14 mouse cellular contexts compared by ENCODE assay signal in genomic region chr11:49763555-49763954, GRCm38 (mm10). TPM values are rescaled to one million over a fixed set of nuclear protein-coding genes. Genes with fewer than 3 reads are reported as not detected.
A peak's percentile ranks its signal among the peaks of the same experiment; 100 is the strongest.
DNase-seq lines count a peak whose midpoint lies in the region; ATAC-seq and TF ChIP-seq lines count a peak whose summit lies in the region.
"Had no signal": no experiment of that assay in that cellular context is flagged by ENCODE, and none has a peak within 500 bp of the region (broad histone marks: within the 10 kb centered on the region; RNA-seq: fewer than 3 reads in every experiment).

No protein-coding gene starts in this region.

- no peaks in the 10 kb centered on the region for H3K36me3 ChIP-seq in heart, embryonic 12.5 days
- no peaks in the 10 kb centered on the region for H3K36me3 ChIP-seq in lung, embryonic 16.5 days (ENCODE audit: control insufficient read depth, insufficient read depth, low read length)
- no peaks in the 10 kb centered on the region for H3K36me3 ChIP-seq in lung, postnatal 0 days (ENCODE audit: insufficient read depth, low read length)
- H3K36me3 ChIP-seq: midbrain, embryonic 12.5 days had no signal

- no peak for ATAC-seq in heart, embryonic 12.5 days (ENCODE audit: insufficient number of reproducible peaks, low FRiP score)
- no peak; the same call in 1 of the 2 replicates for ATAC-seq in lung, embryonic 16.5 days (ENCODE audit: low read depth)
- ATAC-seq in lung, postnatal 0 days: no peak
- ATAC-seq: liver, postnatal 0 days had no signal

- TF ChIP-seq EP300 in lung, postnatal 0 days (IDR thresholded peaks at IDR 0.05): no peak

- DNase-seq in heart, adult 11 months: peak; percentile 89
- DNase-seq in lung, postnatal 0 days (ENCODE audit: low spot score): no peak
- DNase-seq in gastrocnemius, postnatal 25 days: peak; percentile 31
- no peak for DNase-seq in cerebellum, adult 9-11 months
- no peak for DNase-seq in kidney, adult 8-10 months
- DNase-seq in spleen, postnatal 14 days (ENCODE audit: low spot score in 2 of 2): no peak
- DNase-seq: adrenal gland, postnatal 14 days; B cell, adult 2 months; heart, postnatal 10 days; liver, postnatal 0 days had no signal

- H3K27me3 ChIP-seq in heart, embryonic 12.5 days (replicated peaks): no peaks in the 10 kb centered on the region
- no peaks in the 10 kb centered on the region for H3K27me3 ChIP-seq in lung, embryonic 16.5 days (ENCODE audit: control insufficient read depth, insufficient read depth, low read depth, low read length)
- no peaks in the 10 kb centered on the region for H3K27me3 ChIP-seq in lung, postnatal 0 days (replicated peaks; ENCODE audit: insufficient read depth, low read length)
- H3K27me3 ChIP-seq: midbrain, embryonic 12.5 days had no signal

- H3K9ac ChIP-seq in heart, embryonic 12.5 days: no peak overlapping the region
- no peak overlapping the region for H3K9ac ChIP-seq in lung, embryonic 16.5 days (ENCODE audit: low read length)
- H3K9ac ChIP-seq in lung, postnatal 0 days (replicated peaks; ENCODE audit: low read depth): no peak overlapping the region
- H3K9ac ChIP-seq: liver, postnatal 0 days; midbrain, embryonic 12.5 days had no signal

- no peak overlapping the region for H3K4me3 ChIP-seq in heart, embryonic 12.5 days
- no peak overlapping the region for H3K4me3 ChIP-seq in lung, embryonic 16.5 days (ENCODE audit: low read length)
- no peak overlapping the region for H3K4me3 ChIP-seq in lung, postnatal 0 days (ENCODE audit: low read depth, low read length)
- H3K4me3 ChIP-seq: left cerebral cortex, adult 2 months; midbrain, embryonic 12.5 days had no signal

- no peak overlapping the region for H3K27ac ChIP-seq in heart, embryonic 12.5 days (ENCODE audit: poor library complexity, severe bottlenecking)
- H3K27ac ChIP-seq in lung, embryonic 16.5 days (ENCODE audit: low read length): peak overlapping the region; percentile 83
- no peak overlapping the region for H3K27ac ChIP-seq in lung, postnatal 0 days (ENCODE audit: low read length)
- H3K27ac ChIP-seq: left cerebral cortex, adult 2 months; midbrain, embryonic 12.5 days had no signal

- H3K4me2 ChIP-seq in heart, embryonic 12.5 days: no peak overlapping the region
- H3K4me2 ChIP-seq in lung, embryonic 16.5 days (ENCODE audit: low read depth, low read length): no peak overlapping the region
- no peak overlapping the region for H3K4me2 ChIP-seq in lung, postnatal 0 days (replicated peaks; ENCODE audit: low read depth, low read length)
- H3K4me2 ChIP-seq: midbrain, embryonic 12.5 days had no signal

- no peaks in the 10 kb centered on the region for H3K9me3 ChIP-seq in heart, embryonic 12.5 days (replicated peaks)
- no peaks in the 10 kb centered on the region for H3K9me3 ChIP-seq in lung, embryonic 16.5 days (ENCODE audit: control insufficient read depth, low read length)
- H3K9me3 ChIP-seq in lung, postnatal 0 days (ENCODE audit: low read length): no peaks in the 10 kb centered on the region
- H3K9me3 ChIP-seq: midbrain, embryonic 12.5 days had no signal

- no peak for TF ChIP-seq CTCF in lung, postnatal 0 days (IDR thresholded peaks at IDR 0.05)

- H3K4me1 ChIP-seq in heart, embryonic 12.5 days (replicated peaks): peaks cover 28% of the 10 kb centered on the region
- H3K4me1 ChIP-seq in lung, embryonic 16.5 days (replicated peaks; ENCODE audit: control insufficient read depth, insufficient read depth, low read length): peaks cover 16% of the 10 kb centered on the region
- no peaks in the 10 kb centered on the region for H3K4me1 ChIP-seq in lung, postnatal 0 days (ENCODE audit: insufficient read depth, low read depth, low read length)

RNA-seq across cellular contexts. Expression of gene Gfpt2, which starts 30.4 kb away (rescaled TPM):
- polyA plus RNA-seq in heart, embryonic 12.5 days (2016; fragmentation: Nextera tagmentation; extraction: Ambion mirVana): 13.9 and 14.7 TPM in 2 replicates
- 9.7 and 11.8 TPM in 2 replicates for polyA plus RNA-seq in lung, embryonic 16.5 days (2015; fragmentation: Nextera tagmentation; extraction: Ambion mirVana)
- polyA plus RNA-seq in lung, postnatal 0 days (2015; fragmentation: Nextera tagmentation; extraction: Ambion mirVana): 3.9 and 4.5 TPM in 2 replicates
- total RNA-seq in gastrocnemius, postnatal 25 days (2021): 1 to 10 TPM; 5.5 to 6.5 TPM

RNA-seq across cellular contexts. Expression of gene Cnot6, which starts 51.0 kb away (rescaled TPM):
- 61.5 and 65.9 TPM in 2 replicates for polyA plus RNA-seq in heart, embryonic 12.5 days (2016; fragmentation: Nextera tagmentation; extraction: Ambion mirVana)
- 54.2 and 57.1 TPM in 2 replicates for polyA plus RNA-seq in lung, embryonic 16.5 days (2015; fragmentation: Nextera tagmentation; extraction: Ambion mirVana)
- 36.0 and 40.6 TPM in 2 replicates for polyA plus RNA-seq in lung, postnatal 0 days (2015; fragmentation: Nextera tagmentation; extraction: Ambion mirVana)
- 10 to 100 TPM; 12.7 to 13.5 TPM for total RNA-seq in gastrocnemius, postnatal 25 days (2021)

Comparison
In these comparisons a context has a peak if more than half of its experiments do, and no peak if none do; other contexts are left out.
1. DNase-seq: peak in heart, adult 11 months (single experiment) and gastrocnemius, postnatal 25 days (single experiment); none in lung, postnatal 0 days (single experiment), cerebellum, adult 9-11 months (single experiment), kidney, adult 8-10 months (0 of 2) and spleen, postnatal 14 days (0 of 2).